Mouse (Mus musculus) MEL (cell line): ENCODE results near the gene Gusb.

Experiments
- CHD1 ChIP-seq: IDR thresholded peaks from 2 replicates; pipeline ENCODE4 v1.6.1; 2012; ENCODE audit warnings: low read depth, mild to moderate bottlenecking, inconsistent platforms, low read length, improper control_type of control experiment
- CTCF ChIP-seq, 3 experiments: IDR thresholded peaks in 2 of 3; conservative IDR thresholded peaks in 1 of 3; 2 replicates each; pipeline ENCODE4 v1.5.1; 2011 to 2012; ENCODE audit warnings: low read length in 3 of 3, low read depth in 2 of 3, mild to moderate bottlenecking in 2 of 3, improper control_type of control experiment in 1 of 3, inconsistent platforms in 1 of 3, mixed read lengths in 1 of 3, moderate library complexity in 1 of 3; ENCODE audit not compliant: control insufficient read depth in 1 of 3, insufficient read depth in 1 of 3, poor library complexity in 1 of 3, severe bottlenecking in 1 of 3
- GATA1 ChIP-seq: IDR thresholded peaks from 2 replicates; pipeline ENCODE4 v1.6.1; 2011; ENCODE audit warnings: low read depth, low read length, improper control_type of control experiment

GRCm38 (mm10) chr5:129977768-129978167, 25.1 kb downstream of the Gusb start:
- no peak for TF ChIP-seq GATA1
- TF ChIP-seq CTCF (IDR thresholded peaks at IDR 0.05 in 2 of 3, conservative IDR thresholded peaks at IDR 0.05 in 1 of 3; ENCODE audit: control insufficient read depth in 1 of 3, insufficient read depth in 1 of 3, low read depth in 2 of 3, low read length in 3 of 3, poor library complexity in 1 of 3, severe bottlenecking in 1 of 3): no peak
- no peak for TF ChIP-seq CHD1
